Mouse (Mus musculus): ENCODE results near the gene Clec11a. TPM values are rescaled to one million over a fixed set of nuclear protein-coding genes. Genes with fewer than 3 reads are reported as not detected.

Clec11a gene
- polyA plus RNA-seq (2016; fragmentation: Nextera tagmentation; extraction: Ambion mirVana), result 0.50 and 0.55 TPM in 2 replicates

- no peak for ATAC-seq
- H3K27me3 ChIP-seq (replicated peaks), result peaks cover 60% of the 10 kb centered on the region
- H3K36me3 ChIP-seq, result no peaks in the 10 kb centered on the region
- no peaks in the 10 kb centered on the region for H3K9me3 ChIP-seq (replicated peaks)
- no peak within 1 kb of the TSS for H3K27ac ChIP-seq
- WGBS (ENCODE audit: insufficient replicate concordance), result 41% methylated on average over 6 of the region's 6 CpGs
- H3K4me1 ChIP-seq, result peaks cover 40% of the 10 kb centered on the region
- H3K9ac ChIP-seq, result no peak within 1 kb of the TSS
- peak within 1 kb of the TSS; percentile 86 for H3K4me2 ChIP-seq
- H3K4me3 ChIP-seq, result peak within 1 kb of the TSS; percentile 66
Observed at GRCm38 (mm10) chr7:44306516-44307240, at the start of gene Clec11a. TSS of gene Clec11a (minus strand) at chr7:44306902.

- no peak for ATAC-seq
- Histone ChIP-seq H3K9ac (no peak overlapping the region), H3K4me1 (peaks cover 24% of the 10 kb centered on the region), H3K4me2 (no peak overlapping the region), H3K27me3 (replicated peaks) (peaks cover 98% of the 10 kb centered on the region), H3K4me3 (no peak overlapping the region), H3K36me3 (no peaks in the 10 kb centered on the region), H3K9me3 (replicated peaks) (no peaks in the 10 kb centered on the region), H3K27ac (no peak overlapping the region)
- WGBS (ENCODE audit: insufficient replicate concordance), result 53% methylated on average over 6 of the region's 6 CpGs
Observed at GRCm38 (mm10) chr7:44355411-44355810, 48.7 kb upstream of the Clec11a start.

DNA sequence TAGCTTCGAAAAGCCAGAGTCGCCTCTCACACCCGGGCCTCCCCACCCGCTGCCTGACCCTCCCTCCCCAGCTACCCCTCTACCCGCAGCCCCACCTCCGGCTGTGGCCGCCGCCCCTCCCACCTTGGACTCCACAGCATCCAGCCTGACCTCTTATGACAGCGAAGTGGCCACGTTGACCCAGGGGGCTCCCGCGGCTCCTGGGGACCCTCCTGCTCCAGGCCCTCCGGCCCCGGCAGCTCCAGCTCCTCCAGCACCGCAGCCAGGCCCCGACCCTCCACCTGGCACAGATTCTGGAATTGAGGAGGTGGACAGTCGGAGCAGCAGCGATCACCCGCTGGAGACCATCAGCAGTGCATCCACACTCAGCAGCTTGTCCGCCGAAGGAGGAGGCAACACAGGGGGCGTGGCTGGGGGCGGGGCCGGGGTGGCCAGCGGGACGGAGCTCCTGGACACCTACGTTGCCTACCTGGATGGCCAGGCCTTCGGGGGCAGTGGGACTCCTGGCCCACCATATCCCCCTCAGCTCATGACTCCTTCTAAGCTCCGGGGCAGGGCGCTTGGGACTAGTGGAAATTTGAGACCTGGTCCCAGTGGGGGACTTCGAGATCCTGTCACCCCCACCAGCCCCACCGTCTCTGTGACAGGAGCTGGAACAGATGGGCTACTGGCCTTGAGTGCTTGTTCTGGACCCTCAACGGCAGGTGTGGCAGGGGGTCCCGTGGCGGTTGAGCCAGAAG lies 47.1 kb upstream of the Clec11a start:
- ATAC-seq, result no peak
- Histone ChIP-seq H3K27ac (no peak overlapping the region), H3K36me3 (no peaks in the 10 kb centered on the region), H3K4me1 (peaks cover 8% of the 10 kb centered on the region; the same call in 1 of the 2 replicates), H3K4me2 (0 out of 2 replicates have a peak overlapping the region, but pooled peaks have one; percentile 6), H3K9ac (no peak overlapping the region), H3K9me3 (replicated peaks) (no peaks in the 10 kb centered on the region), H3K4me3 (peak overlapping the region; percentile 9), H3K27me3 (replicated peaks) (peaks cover 98% of the 10 kb centered on the region)
- 4% methylated on average over 35 of the region's 35 CpGs for WGBS (ENCODE audit: insufficient replicate concordance)

GRCm38 (mm10) chr7:44352750-44353600 lies 46.3 kb upstream of the Clec11a start:
- no peak for ATAC-seq
- Histone ChIP-seq H3K9ac (no peak overlapping the region), H3K4me2 (0 out of 2 replicates have a peak overlapping the region, but pooled peaks have one; percentile 6), H3K4me3 (no peak overlapping the region), H3K9me3 (replicated peaks) (no peaks in the 10 kb centered on the region), H3K4me1 (peaks cover 8% of the 10 kb centered on the region; the same call in 1 of the 2 replicates), H3K27ac (no peak overlapping the region), H3K27me3 (replicated peaks) (peaks cover 100% of the 10 kb centered on the region), H3K36me3 (no peaks in the 10 kb centered on the region)
- 3% methylated on average over 61 of the region's 71 CpGs for WGBS (ENCODE audit: insufficient replicate concordance)

DNA sequence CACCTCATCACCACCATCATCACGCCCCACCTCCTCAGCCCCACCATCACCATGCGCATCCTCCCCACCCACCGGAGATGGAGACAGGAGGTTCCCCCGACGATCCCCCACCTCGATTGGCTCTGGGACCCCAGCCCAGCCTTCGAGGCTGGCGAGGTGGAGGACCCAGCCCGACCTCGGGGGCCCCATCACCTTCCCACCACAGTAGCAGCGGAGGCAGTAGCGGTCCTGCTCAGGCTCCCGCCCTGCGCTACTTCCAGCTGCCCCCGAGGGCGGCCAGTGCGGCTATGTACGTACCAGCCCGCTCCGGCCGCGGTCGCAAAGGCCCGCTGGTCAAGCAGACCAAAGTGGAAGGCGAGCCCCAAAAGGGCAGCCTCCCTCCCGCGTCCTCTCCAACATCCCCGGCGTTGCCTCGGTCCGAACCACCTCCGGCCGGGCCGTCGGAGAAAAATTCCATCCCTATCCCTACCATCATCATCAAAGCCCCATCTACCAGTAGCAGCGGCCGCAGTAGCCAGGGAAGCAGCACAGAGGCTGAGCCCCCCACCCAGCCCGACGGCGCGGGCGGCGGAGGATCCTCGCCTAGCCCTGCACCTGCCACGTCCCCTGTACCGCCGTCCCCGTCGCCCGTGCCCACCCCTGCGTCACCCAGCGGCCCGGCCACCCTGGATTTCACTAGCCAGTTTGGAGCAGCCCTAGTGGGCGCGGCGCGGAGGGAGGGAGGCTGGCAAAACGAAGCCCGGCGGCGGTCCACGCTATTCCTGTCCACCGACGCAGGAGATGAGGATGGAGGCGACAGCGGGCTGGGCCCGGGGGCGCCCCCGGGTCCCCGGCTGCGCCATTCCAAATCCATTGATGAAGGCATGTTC lies 45.4 kb upstream of the Clec11a start:
- 6% methylated on average over 71 of the region's 71 CpGs for WGBS (ENCODE audit: insufficient replicate concordance)
- ATAC-seq, result no peak
- Histone ChIP-seq H3K4me2 (no peak overlapping the region), H3K9me3 (replicated peaks) (no peaks in the 10 kb centered on the region), H3K4me1 (0 out of 2 replicates have a peak, but pooled peaks cover 8% of the 10 kb centered on the region), H3K27ac (no peak overlapping the region), H3K4me3 (no peak overlapping the region), H3K27me3 (replicated peaks) (peaks cover 100% of the 10 kb centered on the region), H3K9ac (no peak overlapping the region), H3K36me3 (no peaks in the 10 kb centered on the region)

DNA sequence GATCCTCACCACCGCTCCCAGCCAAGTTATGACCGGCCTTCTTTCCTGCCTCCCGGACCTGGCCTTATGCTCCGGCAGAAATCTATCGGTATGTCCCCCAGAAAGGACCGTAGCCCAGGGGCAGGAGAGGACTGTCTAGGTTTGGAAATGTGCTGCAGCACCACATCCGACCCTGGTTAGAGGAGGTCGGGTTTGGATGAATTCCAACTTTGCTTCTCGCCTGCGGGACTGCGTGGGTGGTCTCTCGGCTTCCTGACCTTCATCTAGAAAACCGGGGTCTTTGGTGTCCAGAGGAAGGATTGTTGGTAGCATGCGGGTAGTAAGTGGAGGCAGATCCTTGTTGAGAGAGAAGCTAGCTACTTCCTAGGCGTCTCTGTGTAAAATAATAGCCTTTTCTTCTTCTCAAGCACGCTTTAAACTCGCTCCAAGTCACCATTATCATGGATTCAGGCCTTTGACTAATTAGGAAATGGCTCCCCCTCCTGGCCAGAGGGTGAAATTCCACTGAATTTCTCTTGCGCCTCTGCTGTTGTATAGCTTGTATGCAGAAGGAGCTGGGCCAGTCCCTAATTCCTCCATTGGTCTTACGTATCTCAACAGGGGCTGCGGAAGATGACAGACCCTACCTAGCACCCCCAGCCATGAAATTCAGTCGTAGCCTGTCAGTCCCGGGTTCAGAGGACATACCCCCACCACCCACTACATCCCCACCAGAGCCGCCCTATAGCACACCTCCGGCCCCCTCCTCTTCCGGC lies 44.4 kb upstream of the Clec11a start:
- Histone ChIP-seq H3K4me3 (no peak overlapping the region; the same call in 1 of the 2 replicates), H3K27ac (no peak overlapping the region), H3K4me1 (0 out of 2 replicates have a peak, but pooled peaks cover 8% of the 10 kb centered on the region), H3K9me3 (replicated peaks) (no peaks in the 10 kb centered on the region), H3K4me2 (peak overlapping the region; percentile 41), H3K9ac (no peak overlapping the region), H3K36me3 (no peaks in the 10 kb centered on the region), H3K27me3 (replicated peaks) (peaks cover 100% of the 10 kb centered on the region)
- ATAC-seq, result peak; percentile 42; the same call in 1 of the 2 replicates
- WGBS (ENCODE audit: insufficient replicate concordance), result 11% methylated on average over 25 of the region's 25 CpGs

DNA sequence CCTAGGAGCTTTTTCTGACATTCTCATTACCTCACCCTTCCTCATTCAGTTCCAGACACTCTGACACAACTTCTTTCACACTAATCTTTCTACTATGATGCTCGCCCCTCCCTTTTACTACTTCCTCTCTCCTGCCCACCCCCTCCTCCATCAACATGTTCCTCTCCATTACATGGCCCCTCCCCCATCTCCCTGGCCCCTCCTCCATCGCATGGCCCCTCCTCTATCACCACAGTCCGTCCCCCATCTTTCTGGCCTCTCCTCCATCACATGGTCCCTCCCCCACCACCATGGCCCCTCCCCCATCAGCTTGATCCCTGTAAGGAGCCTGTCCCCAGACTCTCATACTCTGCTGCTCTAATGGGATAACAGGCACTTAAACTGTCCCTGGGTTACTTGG lies 42.3 kb upstream of the Clec11a start:
- 11% methylated on average over 3 of the region's 3 CpGs for WGBS (ENCODE audit: insufficient replicate concordance)
- no peak for ATAC-seq
- no peak overlapping the region for H3K27ac ChIP-seq
- no peaks in the 10 kb centered on the region for H3K36me3 ChIP-seq
- 0 out of 2 replicates have a peak, but pooled peaks cover 4% of the 10 kb centered on the region for H3K4me1 ChIP-seq
- no peaks in the 10 kb centered on the region for H3K9me3 ChIP-seq (replicated peaks)
- no peak overlapping the region for H3K4me2 ChIP-seq
- peaks cover 99% of the 10 kb centered on the region for H3K27me3 ChIP-seq (replicated peaks)
- no peak overlapping the region for H3K9ac ChIP-seq
- H3K4me3 ChIP-seq, result no peak overlapping the region

DNA sequence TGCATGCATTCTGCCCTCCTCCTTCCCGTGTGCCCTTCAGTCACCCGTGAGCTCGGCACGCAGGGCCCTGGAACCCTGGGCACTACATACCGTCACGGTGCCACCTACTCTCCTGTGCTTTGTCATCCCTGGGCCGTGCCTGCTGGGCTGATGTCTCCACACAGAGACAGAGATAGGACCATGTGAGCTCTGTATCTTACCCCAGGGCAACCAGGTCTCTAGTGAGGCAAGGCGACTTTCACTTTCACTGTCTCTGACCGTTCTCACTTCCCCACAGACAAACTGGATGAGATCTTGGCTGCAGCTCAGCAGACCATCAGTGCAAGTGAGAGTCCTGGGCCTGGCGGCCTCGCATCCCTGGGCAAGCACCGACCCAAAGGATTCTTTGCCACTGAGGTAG lies 37.9 kb upstream of the Clec11a start:
- H3K27me3 ChIP-seq (replicated peaks), result peaks cover 96% of the 10 kb centered on the region

GRCm38 (mm10) chr7:44343459-44344015 lies 36.8 kb upstream of the Clec11a start:
- H3K27ac ChIP-seq, result no peak overlapping the region
- no peak for ATAC-seq
- no peaks in the 10 kb centered on the region for H3K36me3 ChIP-seq
- no peak overlapping the region for H3K9ac ChIP-seq
- no peaks in the 10 kb centered on the region for H3K4me1 ChIP-seq
- peaks cover 96% of the 10 kb centered on the region for H3K27me3 ChIP-seq (replicated peaks)
- H3K9me3 ChIP-seq (replicated peaks), result no peaks in the 10 kb centered on the region
- no peak overlapping the region for H3K4me2 ChIP-seq
- no peak overlapping the region for H3K4me3 ChIP-seq
- 13% methylated on average over 11 of the region's 11 CpGs for WGBS (ENCODE audit: insufficient replicate concordance)

More for the DNA sequence above, 37.9 kb upstream of the Clec11a start:
- Histone ChIP-seq H3K36me3 (no peaks in the 10 kb centered on the region), H3K9me3 (replicated peaks) (no peaks in the 10 kb centered on the region), H3K27ac (no peak overlapping the region), H3K9ac (no peak overlapping the region), H3K4me3 (no peak overlapping the region), H3K4me1 (no peaks in the 10 kb centered on the region), H3K4me2 (no peak overlapping the region)
- no peak for ATAC-seq
- 43% methylated on average over 12 of the region's 12 CpGs for WGBS (ENCODE audit: insufficient replicate concordance)

DNA sequence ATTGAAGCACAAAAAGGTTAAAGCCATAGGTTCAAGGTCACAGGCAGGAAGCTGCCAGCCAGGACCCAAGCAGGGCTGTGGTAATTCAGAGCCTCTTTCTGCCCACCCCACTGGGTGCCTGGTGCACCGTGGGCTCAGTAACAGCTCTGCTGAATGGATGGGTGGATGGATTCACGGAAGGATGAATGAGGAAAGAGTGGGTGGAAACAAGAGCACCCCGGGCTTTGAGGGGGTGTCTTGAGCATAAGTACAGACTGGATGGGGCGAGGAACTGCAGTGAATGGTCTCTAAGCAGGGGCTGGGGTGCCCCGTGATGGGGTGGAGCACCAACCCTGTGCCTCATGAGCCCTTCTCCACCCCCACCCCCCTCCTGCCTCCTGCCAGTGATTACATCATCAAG lies 35.0 kb upstream of the Clec11a start:
- Histone ChIP-seq H3K36me3 (no peaks in the 10 kb centered on the region), H3K4me1 (no peaks in the 10 kb centered on the region), H3K9ac (no peak overlapping the region), H3K27ac (no peak overlapping the region), H3K4me2 (no peak overlapping the region), H3K4me3 (no peak overlapping the region), H3K27me3 (replicated peaks) (peaks cover 96% of the 10 kb centered on the region), H3K9me3 (replicated peaks) (no peaks in the 10 kb centered on the region)
- no peak for ATAC-seq
- 40% methylated on average over 5 of the region's 5 CpGs for WGBS (ENCODE audit: insufficient replicate concordance)

Data from liver, embryonic 12.5 days (tissue).